Mouse (Mus musculus) erythroblast, embryonic 14.5 days (primary cell): ENCODE results near the gene Tex13c2.

Experiments
- GATA1 ChIP-seq: IDR thresholded peaks from 2 replicates; pipeline ENCODE4 v1.6.1; 2012; ENCODE audit warnings: low read length, inconsistent platforms, mixed read lengths
- TAL1 ChIP-seq: IDR thresholded peaks from 3 replicates; pipeline ENCODE4 v1.6.1; 2012; ENCODE audit warnings: low read length, inconsistent platforms, mixed read lengths

GRCm38 (mm10) chrX:42540030-42540755 lies 50.7 kb downstream of the Tex13c2 start:
- TF ChIP-seq TAL1 (no peak), GATA1 (no peak)
